Mouse (Mus musculus) layer of hippocampus, postnatal 36 days (tissue): Measurements from ENCODE around the gene Ttc7b. TPM values are rescaled to one million over a fixed set of nuclear protein-coding genes. Genes with fewer than 3 reads are reported as not detected.
A peak's percentile ranks its signal among the peaks of the same experiment; 100 is the strongest.

ENCODE experiments used
- DNase-seq, 2 experiments: peaks; one replicate each; pipeline ENCODE4 v3.0.0; 2022
- total RNA-seq, 2 experiments: library from RNA; stranded (reverse); gene quantifications; 2 replicates each; pipeline ENCODE4 v1.2.3; 2021

Gene Ttc7b
- total RNA-seq, 2 experiments from 2014 or later, result 160 to 183 TPM

DNA sequence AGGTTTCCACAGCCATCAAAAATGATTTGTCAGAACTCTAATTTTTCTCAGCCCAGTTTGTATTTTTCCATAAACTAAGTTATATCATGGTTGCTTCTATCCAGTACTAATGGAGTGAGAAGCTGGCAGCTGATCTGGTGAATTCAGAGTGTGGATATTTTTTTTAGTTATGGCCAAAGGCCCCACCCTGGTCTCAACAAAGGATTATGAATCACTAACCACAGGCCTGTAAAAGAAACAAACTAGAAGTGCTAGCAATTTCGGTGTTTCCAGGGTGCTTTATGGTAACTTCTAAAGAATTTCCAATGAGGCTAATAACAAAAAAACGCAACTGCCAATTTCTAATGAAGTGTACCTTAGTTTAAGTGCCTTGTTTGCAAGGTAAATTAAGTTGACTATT, 142.4 kb downstream of the Ttc7b start:
- no peak for DNase-seq

- no peak for DNase-seq
Measured at GRCm38 (mm10) chr12:100377791-100378190, 142.8 kb downstream of the Ttc7b start.

- DNase-seq, result no peak
Measured at GRCm38 (mm10) chr12:100375801-100376200, 144.8 kb downstream of the Ttc7b start.

GRCm38 (mm10) chr12:100372785-100373184, 147.8 kb downstream of the Ttc7b start:
- DNase-seq, result no peak

DNA sequence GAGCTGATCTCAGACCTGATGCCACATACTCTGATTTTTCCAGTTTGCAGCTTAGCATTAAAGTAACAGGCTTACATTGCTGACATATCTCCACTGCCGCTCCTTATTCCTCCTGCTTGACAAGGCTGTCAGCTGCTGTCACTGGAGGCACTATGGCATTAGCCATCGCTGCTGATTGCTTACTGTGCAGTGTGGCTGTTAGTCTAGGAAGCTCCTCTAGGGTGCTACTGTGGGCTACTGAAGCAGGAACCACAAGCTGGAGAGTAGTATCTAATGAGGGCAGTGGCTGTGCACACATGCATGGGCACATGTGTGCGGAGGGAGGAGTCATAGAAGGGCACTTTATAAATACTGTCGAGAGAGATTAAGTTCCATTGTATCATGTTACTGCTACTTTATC, 148.6 kb downstream of the Ttc7b start:
- no peak for DNase-seq

DNA sequence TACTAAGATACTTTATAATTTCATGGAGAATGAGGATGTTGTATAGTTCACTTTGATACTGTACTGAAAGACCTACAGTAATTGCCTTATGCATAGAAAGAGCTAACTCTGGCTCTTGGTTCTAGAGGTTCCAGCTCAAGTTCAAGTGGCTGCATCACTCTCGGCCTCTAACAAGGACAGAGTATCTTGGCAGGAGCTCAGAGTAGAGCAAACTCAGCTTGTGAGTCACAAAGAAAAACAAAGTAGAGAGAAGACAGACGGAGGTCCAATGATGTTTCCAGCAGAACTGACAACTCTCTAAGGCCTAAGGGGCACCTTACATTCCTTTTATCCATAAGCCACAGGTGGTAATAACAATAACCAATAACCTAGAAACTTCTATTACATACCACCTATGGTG, 150.8 kb downstream of the Ttc7b start:
- DNase-seq, result no peak

DNA sequence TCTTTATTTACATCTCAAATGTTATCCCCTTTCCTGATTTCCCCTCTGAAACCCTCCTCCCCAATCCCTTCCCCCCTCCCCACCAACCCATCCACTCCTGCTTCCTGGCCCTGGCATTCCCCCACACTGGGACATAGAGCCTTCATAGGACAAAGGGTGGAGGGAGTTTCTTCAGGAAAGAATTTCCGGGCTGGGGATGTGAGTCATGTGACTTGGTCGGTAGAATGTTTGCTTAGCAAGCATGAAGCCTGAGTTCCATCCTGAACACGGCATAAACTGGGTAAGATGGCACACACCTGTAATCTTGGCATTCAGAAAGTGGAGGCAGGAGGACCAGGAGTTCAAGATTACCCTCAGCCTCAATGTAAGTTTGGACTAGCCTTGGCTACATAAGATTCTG, 151.4 kb downstream of the Ttc7b start:
- DNase-seq, result no peak

- peak; percentile 38 to 48 for DNase-seq
Measured at GRCm38 (mm10) chr12:100361330-100361729, 159.3 kb downstream of the Ttc7b start.

GRCm38 (mm10) chr12:100358040-100358620, 162.5 kb downstream of the Ttc7b start:
- DNase-seq, result no peak

DNA sequence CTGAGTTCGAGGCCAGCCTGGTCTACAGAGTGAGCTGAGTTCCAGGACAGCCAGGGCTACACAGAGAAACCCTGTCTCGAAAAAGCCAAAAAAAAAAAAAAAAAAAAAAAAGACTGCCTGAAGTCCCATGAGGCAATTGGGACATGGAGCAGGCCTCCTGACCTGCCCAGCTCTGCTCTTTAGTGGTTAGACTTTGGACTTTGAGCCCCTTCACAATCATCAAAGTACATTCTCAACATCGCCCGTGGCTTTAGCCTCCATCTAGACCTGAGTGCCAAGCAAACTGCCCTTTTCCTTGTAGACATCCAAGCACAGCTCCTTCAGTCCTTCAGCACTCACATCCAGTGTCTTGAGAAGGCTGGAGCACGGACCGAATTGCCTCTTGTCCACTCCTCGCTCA, 164.2 kb downstream of the Ttc7b start:
- no peak for DNase-seq

GRCm38 (mm10) chr12:100355565-100355964, 165.1 kb downstream of the Ttc7b start:
- DNase-seq, result no peak

- no peak for DNase-seq
Measured at GRCm38 (mm10) chr12:100353954-100354353, 166.7 kb downstream of the Ttc7b start.

- no peak for DNase-seq
Measured at GRCm38 (mm10) chr12:100353075-100353782, 167.4 kb downstream of the Ttc7b start.

- DNase-seq, result no peak
Measured at GRCm38 (mm10) chr12:100352094-100352493, 168.5 kb downstream of the Ttc7b start.

- DNase-seq, result no peak
Measured at GRCm38 (mm10) chr12:100343554-100343953, 177.1 kb downstream of the Ttc7b start.

- DNase-seq, result no peak
Measured at GRCm38 (mm10) chr12:100341614-100342013, 179.0 kb downstream of the Ttc7b start.

DNA sequence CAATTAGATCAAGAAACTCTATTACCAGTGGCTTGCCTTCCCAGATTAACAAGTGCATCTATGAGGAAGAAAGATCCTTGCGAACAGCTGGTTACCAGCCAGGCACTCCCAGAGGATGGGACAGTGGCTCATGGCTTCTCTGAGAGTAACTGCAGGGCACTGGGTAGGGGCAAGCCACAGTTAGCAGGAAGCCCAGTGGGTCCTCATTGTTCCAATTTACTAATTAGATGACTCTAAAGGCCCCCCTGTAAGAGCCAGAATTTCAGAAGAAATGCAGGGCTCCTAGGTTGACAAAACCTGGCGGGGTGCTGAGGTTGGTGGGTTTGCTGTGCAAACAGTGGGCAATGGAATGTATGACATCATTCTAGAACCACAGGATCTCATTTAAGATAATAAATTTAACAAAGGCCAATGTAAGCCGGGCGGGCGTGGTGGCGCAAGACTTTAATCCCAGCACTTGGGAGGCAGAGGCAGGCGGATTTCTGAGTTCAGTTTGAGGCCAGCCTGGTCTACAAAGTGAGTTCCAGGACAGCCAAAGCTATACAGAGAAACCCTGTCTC, 179.6 kb downstream of the Ttc7b start:
- DNase-seq, result no peak

DNA sequence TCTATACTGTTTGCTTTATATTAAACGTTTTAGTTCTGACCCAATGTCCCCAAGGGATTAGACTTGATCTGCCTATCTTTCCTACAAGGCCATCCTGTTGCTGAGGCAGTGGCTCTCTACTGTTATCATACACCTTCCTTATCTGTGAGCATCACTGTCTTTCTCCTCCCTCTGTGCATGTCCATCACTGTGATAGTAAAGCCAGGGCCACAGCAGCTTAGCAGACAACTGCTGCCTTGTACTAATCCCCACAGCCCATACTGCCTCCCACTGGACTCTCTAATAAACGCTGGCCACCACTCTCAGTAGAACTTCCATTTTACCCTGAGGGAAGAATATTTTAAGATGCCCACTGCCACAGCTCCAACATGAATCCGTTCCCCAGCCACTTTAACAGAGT, 182.6 kb downstream of the Ttc7b start:
- DNase-seq, result no peak

- DNase-seq, result no peak
Measured at GRCm38 (mm10) chr12:100337351-100338018, 183.1 kb downstream of the Ttc7b start.

GRCm38 (mm10) chr12:100336241-100336640, 184.4 kb downstream of the Ttc7b start:
- DNase-seq, result no peak

GRCm38 (mm10) chr12:100331806-100332205, 188.8 kb downstream of the Ttc7b start:
- no peak for DNase-seq

- DNase-seq, result no peak
Measured at GRCm38 (mm10) chr12:100330234-100330633, 190.4 kb downstream of the Ttc7b start.

DNA sequence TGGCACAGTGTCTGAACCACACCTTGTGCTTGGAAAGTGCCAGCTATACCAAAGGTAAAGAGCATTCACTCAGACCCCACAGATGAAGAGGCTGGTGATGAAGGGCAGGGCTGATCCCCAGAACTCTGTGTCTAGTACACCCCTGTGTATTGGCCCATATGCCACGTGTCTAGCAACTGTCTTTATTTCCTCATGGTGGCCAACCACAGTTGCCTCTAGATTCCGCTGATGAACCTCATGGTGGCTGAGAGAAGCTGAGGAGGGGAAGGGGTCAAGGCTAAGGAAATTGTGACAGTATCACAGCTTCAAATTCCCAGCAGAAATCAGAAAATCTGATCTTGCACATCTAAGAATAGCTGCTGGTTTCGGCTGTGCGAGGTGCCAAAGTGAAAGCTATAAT, 191.6 kb downstream of the Ttc7b start:
- DNase-seq, result no peak

- no peak for DNase-seq
Measured at GRCm38 (mm10) chr12:100328557-100328956, 192.1 kb downstream of the Ttc7b start.
